Mouse (Mus musculus) spleen, adult 12 weeks (tissue): Measurements from ENCODE around the gene Cpne9.
A peak's percentile ranks its signal among the peaks of the same experiment; 100 is the strongest.

Experiments used
- DNase-seq: peaks from one replicate; pipeline ENCODE4 v3.0.0; 2022; ENCODE audit warnings: low spot score

Gene Cpne9

DNA sequence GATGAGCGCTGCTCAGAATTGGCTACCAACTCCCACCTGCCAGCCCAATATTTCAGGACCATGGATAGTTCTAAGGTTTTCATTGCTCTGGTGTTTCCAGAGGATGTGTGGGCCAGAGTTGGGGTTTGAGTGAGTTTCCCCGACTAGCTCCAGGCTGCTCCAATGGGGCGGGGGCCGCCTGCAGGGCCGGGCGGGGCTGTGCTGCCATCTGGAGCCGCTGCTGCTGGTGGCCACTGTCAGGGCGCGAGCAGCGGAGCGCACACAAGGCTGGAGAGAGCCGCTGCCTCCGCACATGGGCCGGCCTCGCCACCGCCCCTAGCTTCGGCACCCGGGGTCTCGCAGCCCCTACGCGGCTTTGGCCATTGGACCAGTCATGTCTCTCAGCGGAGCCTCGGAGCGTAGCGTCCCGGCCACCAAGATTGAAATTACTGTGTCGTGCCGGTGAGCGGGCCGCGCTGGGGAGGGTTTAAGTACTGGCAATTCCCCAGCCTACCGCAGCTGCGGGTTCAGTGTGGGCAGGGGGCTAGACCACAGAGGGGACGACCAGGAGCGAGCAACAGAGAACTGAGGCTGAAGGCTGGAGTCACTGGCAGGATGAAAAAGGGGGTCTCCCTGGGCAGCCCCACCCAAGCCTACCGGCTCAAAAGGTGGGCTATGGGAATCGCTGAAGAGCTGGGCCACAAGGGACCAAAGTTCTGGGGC, at the start of gene Cpne9:
Cpne9 (plus strand) TSS at position 207 of the 702 bp plus-strand sequence.
- no peak for DNase-seq

- DNase-seq: no peak
Observed at GRCm38 (mm10) chr6:113235141-113235540, 47.0 kb upstream of the Cpne9 start.

GRCm38 (mm10) chr6:113237542-113238270, 44.4 kb upstream of the Cpne9 start, which contains the start of gene Mtmr14:
Mtmr14 (plus strand) TSS chr6:113237843.
- DNase-seq: peak; percentile 99

GRCm38 (mm10) chr6:113238442-113238841, 43.7 kb upstream of the Cpne9 start:
- DNase-seq: no peak

- no peak for DNase-seq
Observed at GRCm38 (mm10) chr6:113242753-113243152, 39.4 kb upstream of the Cpne9 start.

GRCm38 (mm10) chr6:113245585-113245984, 36.5 kb upstream of the Cpne9 start:
- no peak for DNase-seq

GRCm38 (mm10) chr6:113250786-113251185, 31.3 kb upstream of the Cpne9 start:
- DNase-seq: no peak

DNA sequence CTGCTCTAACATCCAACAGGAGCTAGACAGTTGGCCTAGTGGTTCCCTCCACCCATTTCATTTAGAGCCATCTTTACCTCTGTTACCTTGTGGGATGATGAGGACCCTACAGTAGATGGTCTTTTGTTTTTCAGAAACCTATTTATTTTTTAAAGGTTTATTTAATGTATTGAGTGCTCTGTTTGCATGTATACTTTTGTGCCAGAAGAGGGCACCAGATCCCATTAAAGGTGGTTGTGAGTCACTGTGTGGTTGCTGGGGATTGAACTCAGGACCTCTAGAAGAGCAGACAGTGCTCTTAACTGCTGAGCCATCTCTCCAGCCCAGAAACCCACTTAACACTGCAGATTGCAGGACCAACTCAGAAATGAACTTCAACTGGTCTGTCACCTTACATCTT, 30.2 kb upstream of the Cpne9 start:
- no peak for DNase-seq

GRCm38 (mm10) chr6:113254899-113255298, 27.2 kb upstream of the Cpne9 start:
- no peak for DNase-seq

GRCm38 (mm10) chr6:113261174-113261858, 20.8 kb upstream of the Cpne9 start:
- no peak for DNase-seq

GRCm38 (mm10) chr6:113263531-113263930, 18.6 kb upstream of the Cpne9 start:
- no peak for DNase-seq

GRCm38 (mm10) chr6:113264429-113264828, 17.7 kb upstream of the Cpne9 start:
- no peak for DNase-seq

DNA sequence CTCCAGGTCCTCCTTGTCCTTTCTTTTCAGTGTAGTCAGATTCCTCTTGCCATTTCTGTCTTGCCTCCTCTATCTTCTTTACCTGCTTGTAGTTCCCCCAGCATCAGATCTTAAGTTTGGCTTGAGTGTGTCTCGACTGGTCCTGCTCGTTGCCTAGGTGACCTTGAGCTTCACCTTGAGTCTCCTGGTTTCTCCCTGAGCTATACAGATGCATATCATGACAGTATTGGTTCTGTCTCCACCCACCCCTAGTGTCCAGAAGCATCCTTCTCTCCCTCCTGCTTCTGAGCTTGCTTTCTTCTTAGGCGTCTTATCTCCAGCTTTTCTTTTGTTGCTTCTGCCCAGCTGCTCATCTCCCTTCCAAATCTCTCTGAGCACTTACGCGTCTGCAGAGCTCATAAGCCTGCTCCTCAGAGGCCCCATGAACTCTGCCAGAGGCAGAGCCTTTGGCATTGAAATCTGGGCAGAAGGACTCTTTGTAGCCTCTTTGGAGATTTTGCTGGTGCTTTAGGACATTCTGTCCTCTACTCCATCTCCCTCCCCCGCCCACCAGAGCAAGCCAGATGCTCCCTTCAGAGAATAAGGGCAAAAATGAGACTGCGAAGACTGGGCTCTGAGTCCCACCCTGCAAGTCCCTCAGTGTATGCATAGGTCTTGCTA, 15.0 kb upstream of the Cpne9 start:
- no peak for DNase-seq

GRCm38 (mm10) chr6:113267988-113268387, 14.1 kb upstream of the Cpne9 start:
- DNase-seq: no peak

GRCm38 (mm10) chr6:113272365-113272764, 9.7 kb upstream of the Cpne9 start:
- no peak for DNase-seq

DNA sequence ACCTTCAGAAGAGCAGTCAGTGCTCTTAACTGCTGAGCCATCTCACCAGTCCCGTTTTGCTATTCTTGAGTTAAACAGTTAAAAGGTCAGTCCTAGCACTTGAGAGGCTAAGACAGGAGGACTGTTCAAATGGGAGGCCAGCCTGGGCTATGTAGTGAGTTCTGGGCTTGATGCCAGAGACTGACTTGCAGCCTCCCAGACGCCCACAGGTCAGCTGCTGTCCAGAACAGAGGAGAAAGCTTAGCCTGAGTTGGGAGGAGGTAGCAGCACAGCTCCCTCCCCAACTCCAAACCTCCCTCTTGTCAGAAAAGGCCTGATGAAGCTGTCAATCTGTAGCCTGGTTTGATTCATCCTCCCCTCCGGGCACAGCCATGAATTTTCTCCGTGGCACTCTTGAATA, 5.3 kb upstream of the Cpne9 start:
- DNase-seq: no peak

DNA sequence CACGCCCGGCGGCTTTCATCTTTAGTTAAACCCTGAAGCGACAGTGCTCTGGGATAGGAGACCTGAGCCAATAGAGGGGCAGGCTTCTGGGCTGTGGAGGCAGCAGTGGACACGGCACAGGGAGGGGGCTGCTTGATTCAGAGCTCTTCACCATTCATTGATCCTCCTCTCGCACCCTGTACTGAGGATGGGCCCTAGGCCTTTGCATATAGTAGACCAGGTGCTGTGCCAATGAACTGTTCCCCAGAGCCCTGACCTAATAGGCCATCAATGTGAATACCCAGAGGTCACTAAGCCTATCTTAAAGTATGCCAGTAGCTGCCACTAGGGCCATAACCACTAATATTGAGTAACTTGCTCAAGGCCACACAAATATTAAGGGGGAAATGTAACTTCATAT, 431 bp upstream of the Cpne9 start:
- DNase-seq: no peak

GRCm38 (mm10) chr6:113282969-113283368, 862 bp downstream of the Cpne9 start:
- DNase-seq: no peak

DNA sequence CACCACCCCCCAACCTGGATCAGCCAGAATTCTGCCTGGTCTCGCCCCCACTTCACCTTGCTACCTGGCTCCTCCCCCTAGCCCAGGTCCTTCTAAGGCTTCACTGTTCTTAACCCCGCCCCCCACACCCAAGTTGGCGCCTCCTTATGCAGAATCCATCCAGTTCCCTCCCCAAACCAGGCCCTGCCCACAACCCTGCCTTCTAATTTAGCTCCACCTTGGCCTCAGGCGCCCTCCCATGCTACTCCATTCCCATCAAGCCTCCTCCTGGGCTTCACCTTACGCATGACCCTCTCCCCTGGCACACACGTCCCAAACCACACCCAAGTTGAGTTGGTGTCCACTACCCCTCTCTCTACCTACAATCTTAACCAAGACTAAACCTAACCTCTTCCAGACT, 1.4 kb downstream of the Cpne9 start:
- DNase-seq: no peak

GRCm38 (mm10) chr6:113284931-113285330, 2.8 kb downstream of the Cpne9 start:
- no peak for DNase-seq

GRCm38 (mm10) chr6:113286316-113286715, 4.2 kb downstream of the Cpne9 start:
- no peak for DNase-seq

GRCm38 (mm10) chr6:113287236-113287635, 5.1 kb downstream of the Cpne9 start:
- DNase-seq: no peak
